Mouse (Mus musculus) kidney, postnatal 0 days (tissue): ENCODE data around the gene Abhd15. TPM values are rescaled to one million over a fixed set of nuclear protein-coding genes. Genes with fewer than 3 reads are reported as not detected.

Experiments used
- ATAC-seq: fragments of 200-750 bp; cut with Nextera tagmentation; replicated peaks from 2 replicates; pipeline ENCODE4 v1.8.0; 2017; ENCODE audit warnings: low read depth, moderate number of reproducible peaks, moderate TSS enrichment, moderate library complexity; ENCODE audit not compliant: low FRiP score
- DNase-seq: peaks from one replicate; pipeline ENCODE4 v3.0.0-alpha.2; 2016; ENCODE audit warnings: low spot score
- H3K27ac ChIP-seq: fragments of 300-500 bp; sonication (generic); 2 replicates; pipeline ENCODE4 v1.5.1; 2014; ENCODE audit warnings: mild to moderate bottlenecking
- H3K27me3 ChIP-seq: fragments of 300-500 bp; sonication (generic); 2 replicates; pipeline ENCODE4 v1.6.1; 2014; ENCODE audit warnings: low read length, mixed read lengths; ENCODE audit not compliant: insufficient read depth
- H3K36me3 ChIP-seq: fragments of 300-500 bp; sonication (generic); 2 replicates; pipeline ENCODE4 v1.6.1; 2014; ENCODE audit warnings: low read length, mixed read lengths; ENCODE audit not compliant: insufficient read depth
- H3K4me1 ChIP-seq: fragments of 300-500 bp; sonication (generic); replicated peaks from 2 replicates; pipeline ENCODE4 v1.6.1; 2014; ENCODE audit warnings: antibody characterized with exemption, low read length, mixed read lengths; ENCODE audit not compliant: insufficient read depth
- H3K4me2 ChIP-seq: fragments of 300-500 bp; sonication (generic); 2 replicates; pipeline ENCODE4 v1.6.1; 2014; ENCODE audit warnings: mild to moderate bottlenecking, low read length, moderate library complexity, mixed read lengths
- H3K4me3 ChIP-seq: fragments of 300-500 bp; sonication (generic); replicated peaks from 2 replicates; pipeline ENCODE4 v1.5.1; 2014; ENCODE audit warnings: low read depth, low read length
- H3K9ac ChIP-seq: fragments of 300-500 bp; sonication (generic); 2 replicates; pipeline ENCODE4 v1.6.1; 2014; ENCODE audit warnings: low read depth, low read length
- H3K9me3 ChIP-seq: fragments of 300-500 bp; sonication (generic); replicated peaks from 2 replicates; pipeline ENCODE4 v1.6.1; 2016; ENCODE audit warnings: low read length, inconsistent platforms, mixed read lengths
- CTCF ChIP-seq: IDR thresholded peaks from 2 replicates; pipeline ENCODE4 v1.5.1; 2016; ENCODE audit warnings: antibody characterized with exemption, low read depth, mild to moderate bottlenecking, moderate library complexity
- WGBS: fragments of 180-500 bp; shearing (Covaris S2); extraction: QIAGEN DNeasy Blood & Tissue Kit; methylation state at CpG from one replicate; pipeline ENCODE4 v1.1.7; 2014; 5-methylcytosine and 5-hydroxymethylcytosine counted together
- polyA plus RNA-seq: library from polyadenylated mRNA; unstranded; fragments of >200 nt; fragmentation: Nextera tagmentation; extraction: Ambion mirVana; gene quantifications from 2 replicates; pipeline ENCODE4 v1.2.1, GENCODE M21; 2015

Gene Abhd15
- polyA plus RNA-seq, 1 experiment from 2014 or later: 1.9 TPM

- no peaks in the 10 kb centered on the region for H3K9me3 ChIP-seq
- ATAC-seq (no peak), DNase-seq (no peak)
- H3K36me3 ChIP-seq: peaks cover 45% of the 10 kb centered on the region
- peaks cover 12% of the 10 kb centered on the region for H3K4me1 ChIP-seq
- no peak overlapping the region for H3K27ac ChIP-seq
- H3K4me2 ChIP-seq: no peak overlapping the region
- H3K9ac ChIP-seq: no peak overlapping the region
- WGBS: 72% methylated on average over 4 of the region's 4 CpGs
- no peaks in the 10 kb centered on the region for H3K27me3 ChIP-seq
- H3K4me3 ChIP-seq: no peak overlapping the region
- TF ChIP-seq CTCF: no peak
Measured at GRCm38 (mm10) chr11:77507426-77507825, 7.5 kb upstream of the Abhd15 start.

- ATAC-seq: peak; percentile 53
- TF ChIP-seq CTCF: peak; percentile 98
Measured at GRCm38 (mm10) chr11:77508068-77509021, 6.6 kb upstream of the Abhd15 start.

GRCm38 (mm10) chr11:77511336-77511735 is 3.6 kb upstream of the Abhd15 start:
- DNase-seq (no peak), ATAC-seq (no peak)
- H3K9ac ChIP-seq: no peak overlapping the region
- no peaks in the 10 kb centered on the region for H3K27me3 ChIP-seq
- H3K4me3 ChIP-seq: no peak overlapping the region
- no peak overlapping the region for H3K27ac ChIP-seq
- no peak for TF ChIP-seq CTCF
- 0 out of 2 replicates have a peak, but pooled peaks cover 7% of the 10 kb centered on the region for H3K36me3 ChIP-seq
- H3K4me1 ChIP-seq: peaks cover 32% of the 10 kb centered on the region
- WGBS: 64% methylated on average over 5 of the region's 5 CpGs
- no peak overlapping the region for H3K4me2 ChIP-seq
- no peaks in the 10 kb centered on the region for H3K9me3 ChIP-seq

More at GRCm38 (mm10) chr11:77508068-77509021, 6.6 kb upstream of the Abhd15 start:
- H3K9me3 ChIP-seq: no peaks in the 10 kb centered on the region
- no peaks in the 10 kb centered on the region for H3K27me3 ChIP-seq
- peak overlapping the region; percentile 37 for H3K4me3 ChIP-seq
- peak; percentile 93 for DNase-seq
- peaks cover 14% of the 10 kb centered on the region for H3K4me1 ChIP-seq
- WGBS: 17% methylated on average over 49 of the region's 49 CpGs
- peak overlapping the region; percentile 33; the same call in 1 of the 2 replicates for H3K27ac ChIP-seq
- H3K9ac ChIP-seq: peak overlapping the region; percentile 59
- peak overlapping the region; percentile 74 for H3K4me2 ChIP-seq
- H3K36me3 ChIP-seq: peaks cover 36% of the 10 kb centered on the region

GRCm38 (mm10) chr11:77512891-77513810 is 1.8 kb upstream of the Abhd15 start:
- H3K4me1 ChIP-seq: peaks cover 32% of the 10 kb centered on the region
- DNase-seq: peak; percentile 90
- no peak for TF ChIP-seq CTCF
- H3K9ac ChIP-seq: peak overlapping the region; percentile 71
- ATAC-seq: peak; percentile 68
- no peaks in the 10 kb centered on the region for H3K9me3 ChIP-seq
- peak overlapping the region; percentile 55 for H3K4me3 ChIP-seq
- under 1% methylated on average over 78 of the region's 84 CpGs for WGBS
- peak overlapping the region; percentile 75 for H3K4me2 ChIP-seq
- no peaks in the 10 kb centered on the region for H3K27me3 ChIP-seq
- peak overlapping the region; percentile 38 for H3K27ac ChIP-seq
- no peaks in the 10 kb centered on the region for H3K36me3 ChIP-seq

- Histone ChIP-seq H3K36me3 (no peaks in the 10 kb centered on the region), H3K4me3 (peak overlapping the region; percentile 55), H3K4me1 (peaks cover 27% of the 10 kb centered on the region), H3K4me2 (peak overlapping the region; percentile 75), H3K27ac (peak overlapping the region; percentile 36; the same call in 1 of the 2 replicates), H3K9ac (peak overlapping the region; percentile 46; the same call in 1 of the 2 replicates), H3K27me3 (no peaks in the 10 kb centered on the region), H3K9me3 (no peaks in the 10 kb centered on the region)
- no peak for ATAC-seq
- TF ChIP-seq CTCF: no peak
- no peak for DNase-seq
- 10% methylated on average over 10 of the region's 10 CpGs for WGBS
Measured at GRCm38 (mm10) chr11:77513811-77514170, 1.1 kb upstream of the Abhd15 start.

GRCm38 (mm10) chr11:77514281-77514831 is 565 bp upstream of the Abhd15 start:
- H3K9me3 ChIP-seq: no peaks in the 10 kb centered on the region
- H3K9ac ChIP-seq: peak overlapping the region; percentile 50; the same call in 1 of the 2 replicates
- H3K4me2 ChIP-seq: peak overlapping the region; percentile 91
- no peaks in the 10 kb centered on the region for H3K27me3 ChIP-seq
- H3K27ac ChIP-seq: no peak overlapping the region
- TF ChIP-seq CTCF: no peak
- H3K4me1 ChIP-seq: peaks cover 27% of the 10 kb centered on the region
- H3K36me3 ChIP-seq: no peaks in the 10 kb centered on the region
- H3K4me3 ChIP-seq: peak overlapping the region; percentile 43
- ATAC-seq: no peak
- 16% methylated on average over 19 of the region's 19 CpGs for WGBS
- no peak for DNase-seq
